Mouse (Mus musculus): ENCODE results near the gene Bcl2l13. TPM values are rescaled to one million over a fixed set of nuclear protein-coding genes. Genes with fewer than 3 reads are reported as not detected.
A peak's percentile ranks its signal among the peaks of the same experiment; 100 is the strongest.

Bcl2l13 gene
- polyA plus RNA-seq, 1 experiment: 18.0 TPM

- no peak overlapping the region for H3K27ac ChIP-seq (ENCODE audit: insufficient read depth, low read length)
These were observed 90.9 kb downstream of the Bcl2l13 start for GRCm38 (mm10) chr6:120926880-120927279.

GRCm38 (mm10) chr6:120927765-120928164 is 91.8 kb downstream of the Bcl2l13 start:
- H3K27me3 ChIP-seq (ENCODE audit: control insufficient read depth, insufficient read depth, low read length): no peaks in the 10 kb centered on the region
- DNase-seq (ENCODE audit: low read depth in 1 of 2, low spot score in 2 of 2): no peak
- WGBS: 78% methylated on average over 3 of the region's 3 CpGs
- H3K4me1 ChIP-seq (ENCODE audit: control insufficient read depth, insufficient read depth, insufficient read length): peaks cover 13% of the 10 kb centered on the region; the same call in 1 of the 2 replicates
- TF ChIP-seq POLR2A (IDR thresholded peaks at IDR 0.05; ENCODE audit: low read depth, low read length): no peak
- H3K27ac ChIP-seq (ENCODE audit: insufficient read depth, low read length): no peak overlapping the region
- H3K4me3 ChIP-seq (ENCODE audit: extremely low read depth, insufficient read depth, insufficient read length): no peak overlapping the region
- H3K36me3 ChIP-seq (ENCODE audit: control insufficient read depth, insufficient read depth, low read length): no peaks in the 10 kb centered on the region

More at GRCm38 (mm10) chr6:120926880-120927279, 90.9 kb downstream of the Bcl2l13 start:
- Histone ChIP-seq H3K4me3 (ENCODE audit: extremely low read depth, insufficient read depth, insufficient read length) (no peak overlapping the region), H3K4me1 (ENCODE audit: control insufficient read depth, insufficient read depth, insufficient read length) (peaks cover 12% of the 10 kb centered on the region; the same call in 1 of the 2 replicates), H3K27me3 (ENCODE audit: control insufficient read depth, insufficient read depth, low read length) (no peaks in the 10 kb centered on the region), H3K36me3 (ENCODE audit: control insufficient read depth, insufficient read depth, low read length) (no peaks in the 10 kb centered on the region)
- TF ChIP-seq POLR2A (IDR thresholded peaks at IDR 0.05; ENCODE audit: low read depth, low read length) (no peak), CTCF (IDR thresholded peaks at IDR 0.05; ENCODE audit: extremely low read depth, insufficient read depth, insufficient read length, insufficient replicate concordance) (no peak)
- DNase-seq (ENCODE audit: low read depth in 1 of 2, low spot score in 2 of 2): no peak
- WGBS: 82% methylated on average over 2 of the region's 2 CpGs

DNA sequence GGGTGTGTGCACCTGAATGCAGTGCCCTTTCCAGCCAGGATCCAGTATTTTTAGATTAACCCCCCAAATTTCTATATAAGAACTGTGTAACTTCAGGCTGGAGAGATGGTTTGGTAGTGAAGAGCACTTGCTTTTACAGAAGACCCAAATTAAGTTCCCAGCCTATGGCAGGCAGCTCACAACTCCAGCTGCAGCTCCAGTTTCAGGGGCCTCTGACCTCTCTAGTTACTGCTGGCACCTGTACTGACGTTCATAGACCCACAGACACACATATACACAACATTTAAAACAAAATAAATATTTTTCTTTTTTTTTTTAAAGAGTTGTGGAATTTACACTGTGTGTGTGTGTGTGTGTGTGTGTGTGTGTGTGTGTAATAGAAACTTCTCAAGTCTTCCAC is 93.4 kb downstream of the Bcl2l13 start:
- DNase-seq (ENCODE audit: low read depth in 1 of 2, low spot score in 2 of 2): no peak
- Histone ChIP-seq H3K4me3 (ENCODE audit: extremely low read depth, insufficient read depth, insufficient read length) (no peak overlapping the region), H3K27ac (ENCODE audit: insufficient read depth, low read length) (no peak overlapping the region), H3K36me3 (ENCODE audit: control insufficient read depth, insufficient read depth, low read length) (no peaks in the 10 kb centered on the region), H3K4me1 (ENCODE audit: control insufficient read depth, insufficient read depth, insufficient read length) (peaks cover 15% of the 10 kb centered on the region; the same call in 1 of the 2 replicates), H3K27me3 (ENCODE audit: control insufficient read depth, insufficient read depth, low read length) (no peaks in the 10 kb centered on the region)
- no peak for TF ChIP-seq CTCF (IDR thresholded peaks at IDR 0.05; ENCODE audit: extremely low read depth, insufficient read depth, insufficient read length, insufficient replicate concordance)
- no peak for TF ChIP-seq POLR2A (IDR thresholded peaks at IDR 0.05; ENCODE audit: low read depth, low read length)
- whole genome bisulfite sequencing: 81% methylated on average over 1 of the region's 1 CpGs

GRCm38 (mm10) chr6:120930450-120931306 is 94.7 kb downstream of the Bcl2l13 start:
- no peak overlapping the region for H3K4me3 ChIP-seq (ENCODE audit: extremely low read depth, insufficient read depth, insufficient read length)
- no peak for TF ChIP-seq CTCF (IDR thresholded peaks at IDR 0.05; ENCODE audit: extremely low read depth, insufficient read depth, insufficient read length, insufficient replicate concordance)
- no peak for TF ChIP-seq POLR2A (IDR thresholded peaks at IDR 0.05; ENCODE audit: low read depth, low read length)
- DNase-seq (ENCODE audit: low read depth in 1 of 2, low spot score in 2 of 2): peak in 1 of 2 experiments; percentile 30
- WGBS: 41% methylated on average over 6 of the region's 6 CpGs
- no peaks in the 10 kb centered on the region for H3K36me3 ChIP-seq (ENCODE audit: control insufficient read depth, insufficient read depth, low read length)
- H3K4me1 ChIP-seq (ENCODE audit: control insufficient read depth, insufficient read depth, insufficient read length): peaks cover 15% of the 10 kb centered on the region; the same call in 1 of the 2 replicates
- H3K27ac ChIP-seq (ENCODE audit: insufficient read depth, low read length): no peak overlapping the region
- H3K27me3 ChIP-seq (ENCODE audit: control insufficient read depth, insufficient read depth, low read length): no peaks in the 10 kb centered on the region

GRCm38 (mm10) chr6:120932597-120932996 is 96.6 kb downstream of the Bcl2l13 start:
- H3K27ac ChIP-seq (ENCODE audit: insufficient read depth, low read length): no peak overlapping the region
- H3K36me3 ChIP-seq (ENCODE audit: control insufficient read depth, insufficient read depth, low read length): no peaks in the 10 kb centered on the region
- TF ChIP-seq CTCF (IDR thresholded peaks at IDR 0.05; ENCODE audit: extremely low read depth, insufficient read depth, insufficient read length, insufficient replicate concordance) (no peak), POLR2A (IDR thresholded peaks at IDR 0.05; ENCODE audit: low read depth, low read length) (no peak)
- no peak for DNase-seq (ENCODE audit: low read depth in 1 of 2, low spot score in 2 of 2)
- H3K4me1 ChIP-seq (ENCODE audit: control insufficient read depth, insufficient read depth, insufficient read length): peaks cover 15% of the 10 kb centered on the region; the same call in 1 of the 2 replicates
- WGBS: 72% methylated on average over 12 of the region's 12 CpGs
- no peak overlapping the region for H3K4me3 ChIP-seq (ENCODE audit: extremely low read depth, insufficient read depth, insufficient read length)
- H3K27me3 ChIP-seq (ENCODE audit: control insufficient read depth, insufficient read depth, low read length): no peaks in the 10 kb centered on the region

DNA sequence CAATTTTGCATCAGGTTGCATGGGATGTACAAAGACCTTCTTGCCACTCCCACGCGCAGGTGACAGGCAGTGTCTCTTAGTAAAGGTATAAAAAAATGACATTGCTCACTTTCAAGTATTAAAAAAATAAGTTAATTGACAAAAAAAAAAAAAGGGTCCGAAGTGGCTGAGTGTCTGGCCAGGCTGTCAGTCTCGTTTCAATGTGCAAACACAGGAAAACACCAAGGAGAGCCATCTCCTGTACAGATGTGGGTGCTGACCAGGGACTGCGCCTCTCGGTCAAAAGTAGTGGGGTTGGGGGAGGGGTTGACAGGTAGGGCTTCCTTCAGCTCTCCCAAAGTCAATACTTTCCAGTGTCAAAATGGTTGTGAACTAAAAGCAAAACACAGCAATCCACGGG is 97.7 kb downstream of the Bcl2l13 start:
- Histone ChIP-seq H3K27ac (ENCODE audit: insufficient read depth, low read length) (no peak overlapping the region), H3K4me1 (ENCODE audit: control insufficient read depth, insufficient read depth, insufficient read length) (peaks cover 15% of the 10 kb centered on the region; the same call in 1 of the 2 replicates), H3K27me3 (ENCODE audit: control insufficient read depth, insufficient read depth, low read length) (no peaks in the 10 kb centered on the region), H3K36me3 (ENCODE audit: control insufficient read depth, insufficient read depth, low read length) (no peaks in the 10 kb centered on the region), H3K4me3 (ENCODE audit: extremely low read depth, insufficient read depth, insufficient read length) (no peak overlapping the region)
- TF ChIP-seq CTCF (IDR thresholded peaks at IDR 0.05; ENCODE audit: extremely low read depth, insufficient read depth, insufficient read length, insufficient replicate concordance) (no peak), POLR2A (IDR thresholded peaks at IDR 0.05; ENCODE audit: low read depth, low read length) (no peak)
- 86% methylated on average over 7 of the region's 7 CpGs for WGBS
- DNase-seq (ENCODE audit: low read depth in 1 of 2, low spot score in 2 of 2): no peak

DNA sequence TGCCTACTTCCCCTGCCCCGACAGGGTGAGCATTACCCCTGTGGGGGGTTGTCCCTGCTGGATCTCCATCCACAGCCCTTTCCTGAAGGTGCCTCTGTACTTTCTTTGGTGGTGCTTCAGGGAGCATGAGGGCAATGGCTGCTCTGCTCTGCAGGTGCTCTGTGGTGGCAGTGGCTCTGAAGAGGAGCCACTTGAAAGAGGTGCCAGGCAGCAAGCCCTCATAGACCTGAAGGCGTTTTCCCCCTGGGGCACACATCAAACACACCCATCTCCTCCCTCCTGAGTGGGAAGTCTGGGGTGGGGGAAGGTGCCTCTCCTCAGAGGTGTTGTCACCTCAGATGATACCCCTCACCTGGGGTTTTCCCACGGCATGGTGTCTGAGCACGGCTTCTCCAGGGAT is 98.2 kb downstream of the Bcl2l13 start:
- DNase-seq (ENCODE audit: low read depth in 1 of 2, low spot score in 2 of 2): no peak
- Histone ChIP-seq H3K27ac (ENCODE audit: insufficient read depth, low read length) (no peak overlapping the region), H3K27me3 (ENCODE audit: control insufficient read depth, insufficient read depth, low read length) (no peaks in the 10 kb centered on the region), H3K36me3 (ENCODE audit: control insufficient read depth, insufficient read depth, low read length) (no peaks in the 10 kb centered on the region), H3K4me3 (ENCODE audit: extremely low read depth, insufficient read depth, insufficient read length) (no peak overlapping the region), H3K4me1 (ENCODE audit: control insufficient read depth, insufficient read depth, insufficient read length) (peaks cover 15% of the 10 kb centered on the region; the same call in 1 of the 2 replicates)
- WGBS: 48% methylated on average over 4 of the region's 4 CpGs
- TF ChIP-seq CTCF (IDR thresholded peaks at IDR 0.05; ENCODE audit: extremely low read depth, insufficient read depth, insufficient read length, insufficient replicate concordance): no peak
- TF ChIP-seq POLR2A (IDR thresholded peaks at IDR 0.05; ENCODE audit: low read depth, low read length): no peak

All from spleen, adult 2 months (tissue).